Mouse (Mus musculus): ENCODE results near the gene Lrp3.

GRCm38 (mm10) chr7:35172519-35172918, 42.8 kb downstream of the Lrp3 start:
- TF ChIP-seq GATA1 (IDR thresholded peaks at IDR 0.05; ENCODE audit: borderline replicate concordance, low read length), result no peak
- no peak for TF ChIP-seq FLI1 (IDR thresholded peaks at IDR 0.05; ENCODE audit: low read length)

All from megakaryocyte, embryonic 14.5 days (primary cell).